Mouse (Mus musculus): ENCODE measurements around the gene Fstl1.

The Fstl1 gene

DNA sequence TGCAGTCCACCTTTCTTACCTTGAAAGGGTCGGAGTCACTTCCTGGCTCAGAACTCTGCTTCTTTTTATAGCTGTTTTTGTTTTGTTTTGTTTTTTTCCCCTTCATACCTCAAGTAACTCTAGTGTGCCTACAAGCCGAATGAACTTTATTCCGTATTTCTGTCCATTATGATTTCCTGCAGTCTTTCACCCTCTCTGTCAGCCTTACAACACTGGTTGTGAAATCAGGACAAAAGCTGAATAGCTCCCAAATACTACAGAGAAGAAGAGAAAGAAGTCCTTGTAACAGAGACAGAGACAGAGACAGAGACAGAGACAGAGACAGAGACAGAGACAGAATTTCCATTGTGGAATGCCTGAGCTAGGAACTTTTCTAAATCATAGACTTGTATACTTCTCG lies 41.3 kb downstream of the Fstl1 start:
- in situ Hi-C loops (cut with MboI, MseI), result no loop called here

- in situ Hi-C loops (cut with MboI, MseI), result no loop called here
Observed at GRCm38 (mm10) chr16:37823949-37824348, 47.3 kb downstream of the Fstl1 start.

DNA sequence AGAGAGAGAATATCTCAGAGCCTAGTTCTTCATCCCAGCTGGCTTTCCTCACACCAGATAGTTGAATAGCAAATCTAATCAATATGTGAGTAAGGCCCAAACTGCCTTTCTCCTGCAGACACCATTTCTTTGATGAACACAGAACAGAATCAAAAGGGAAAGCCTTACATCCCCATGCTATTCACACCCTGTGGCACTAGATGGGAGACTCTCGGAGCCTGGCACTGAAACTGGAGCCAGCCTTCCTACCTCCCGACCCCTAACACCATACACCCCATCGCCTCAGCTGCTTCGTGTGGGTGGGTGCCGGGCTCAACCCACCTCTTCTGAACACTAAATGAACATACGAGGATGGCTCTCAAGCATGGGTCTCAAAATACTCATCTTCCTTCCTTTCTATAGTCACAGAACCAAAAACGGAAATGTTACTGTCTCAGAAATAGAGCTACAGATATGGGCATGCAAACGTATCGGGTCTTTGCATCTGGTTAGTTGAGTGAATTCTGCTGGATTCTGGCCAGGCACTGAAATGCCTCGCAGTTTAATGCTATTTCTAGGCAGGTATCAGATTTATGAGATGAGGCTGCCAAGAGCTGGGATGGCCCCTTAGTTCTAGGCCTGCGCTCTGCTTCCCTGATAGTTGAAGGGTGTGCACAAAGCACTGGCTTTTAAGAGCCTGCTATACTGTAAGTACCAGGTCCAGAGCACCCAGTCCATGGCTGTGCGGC lies 48.3 kb downstream of the Fstl1 start:
- in situ Hi-C loops (cut with MboI, MseI), result no loop called here

- in situ Hi-C loops (cut with MboI, MseI), result no loop called here
Observed at GRCm38 (mm10) chr16:37826286-37826685, 49.6 kb downstream of the Fstl1 start.

GRCm38 (mm10) chr16:37831041-37831440 lies 54.4 kb downstream of the Fstl1 start:
- in situ Hi-C loops (cut with MboI, MseI), result no loop called here

DNA sequence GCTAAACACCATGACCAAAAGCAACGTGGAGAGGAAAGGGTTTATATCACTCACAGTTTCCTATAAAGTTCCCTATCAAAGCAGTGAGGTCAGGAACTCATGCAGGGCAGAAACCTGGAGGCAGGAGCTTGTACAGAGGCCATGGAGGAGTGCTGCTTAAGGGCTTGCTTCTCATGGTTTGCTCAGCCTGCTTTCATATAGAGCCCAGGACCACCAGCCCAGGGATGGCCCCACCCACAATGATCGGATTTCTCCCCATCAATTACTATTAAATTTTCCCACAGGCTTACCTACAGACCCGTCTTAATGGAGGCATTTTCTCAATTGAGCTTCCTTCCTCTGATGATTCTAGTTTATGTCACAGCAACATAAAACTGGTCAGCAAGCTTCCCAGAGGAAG lies 60.9 kb downstream of the Fstl1 start:
- in situ Hi-C loops (cut with MboI, MseI), result no loop called here

- in situ Hi-C loops (cut with MboI, MseI), result no loop called here
Observed at GRCm38 (mm10) chr16:37842439-37842838, 65.8 kb downstream of the Fstl1 start.

- in situ Hi-C loops (cut with MboI, MseI), result no loop called here
Observed at GRCm38 (mm10) chr16:37843740-37844139, 67.1 kb downstream of the Fstl1 start.

DNA sequence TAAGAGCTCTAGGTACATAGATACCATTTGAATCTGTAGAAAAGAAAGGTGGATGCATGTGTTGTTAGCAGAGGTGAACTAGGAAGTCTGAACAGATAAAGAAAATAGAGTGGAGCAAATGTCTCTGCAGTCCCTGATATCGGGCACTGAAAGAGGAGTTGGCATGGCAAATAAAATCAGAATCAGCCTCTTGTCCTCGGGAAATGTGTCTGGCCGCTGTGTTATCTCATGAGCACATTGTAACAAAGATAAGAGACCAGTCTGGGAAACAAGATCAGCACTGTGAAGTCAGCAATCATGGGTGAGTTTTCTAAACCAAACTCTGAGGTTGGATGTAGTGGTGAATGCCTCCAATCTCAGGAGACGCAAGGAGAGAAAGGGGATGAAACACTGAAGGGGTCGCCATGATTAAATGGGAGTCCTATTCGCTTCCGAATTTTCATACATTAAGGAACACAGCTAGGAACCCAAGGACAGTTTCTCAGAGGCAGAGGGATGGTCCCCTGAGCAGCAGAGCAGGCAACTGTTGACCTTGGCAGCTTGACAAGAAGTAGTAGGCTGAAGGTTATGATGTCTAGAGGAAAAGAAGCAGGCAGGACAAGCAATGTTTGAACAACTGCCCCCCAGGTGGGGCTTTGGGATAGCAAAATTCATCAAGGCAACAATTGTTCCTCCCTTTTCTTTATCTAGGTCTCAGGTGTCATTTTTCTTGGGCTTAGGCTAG lies 68.7 kb downstream of the Fstl1 start:
- in situ Hi-C loops (cut with MboI, MseI), result no loop called here

GRCm38 (mm10) chr16:37847081-37847480 lies 70.4 kb downstream of the Fstl1 start:
- in situ Hi-C loops (cut with MboI, MseI), result no loop called here

GRCm38 (mm10) chr16:37851366-37851765 lies 74.7 kb downstream of the Fstl1 start:
- in situ Hi-C loops (cut with MboI, MseI), result loop anchor here (25.0 kb wide), 1 partner anchor 1864 kb away; the partner anchor contains the start of gene Kpna1

DNA sequence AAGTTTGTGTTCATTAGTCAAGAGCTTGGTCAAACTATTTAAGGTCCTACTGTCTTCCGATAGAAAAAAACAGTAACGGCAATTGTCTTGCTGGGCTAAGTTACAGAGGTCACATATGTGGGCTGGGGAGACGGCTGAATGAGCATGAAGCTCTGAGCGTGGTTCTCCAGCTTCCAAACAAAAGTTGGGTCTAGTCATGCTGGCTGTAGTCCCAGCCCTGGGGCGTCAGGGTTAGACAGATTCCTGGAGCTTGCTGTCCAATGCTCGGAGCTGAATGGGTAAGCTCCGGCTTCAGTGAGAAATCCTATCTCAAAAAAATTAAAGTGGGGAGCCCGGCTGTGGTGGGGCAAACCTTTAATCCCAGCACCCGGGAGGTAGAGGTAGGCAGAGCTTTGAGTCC lies 76.6 kb downstream of the Fstl1 start:
- in situ Hi-C loops (cut with MboI, MseI), result loop anchor here (25.0 kb wide), 1 partner anchor 1866 kb away; the partner anchor contains the start of gene Kpna1

DNA sequence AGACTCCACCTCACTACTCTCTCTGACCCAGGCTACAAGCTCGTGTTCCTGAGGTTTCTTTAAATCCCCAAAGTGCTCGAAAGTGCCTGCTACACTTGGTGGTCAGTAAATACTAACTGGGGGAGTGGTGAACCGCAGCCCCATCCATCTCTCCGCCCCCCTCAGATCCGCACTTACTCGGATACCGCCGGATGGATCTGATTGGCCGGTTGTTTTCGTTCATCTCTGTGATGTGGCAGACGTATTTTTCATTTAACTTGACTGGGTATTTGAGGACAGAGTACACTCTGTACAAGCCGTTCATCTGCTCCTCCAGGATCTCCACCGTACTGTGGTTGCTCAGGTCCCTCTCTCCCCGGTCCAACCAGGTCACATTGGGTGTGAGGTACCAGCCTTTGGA lies 77.4 kb downstream of the Fstl1 start:
- in situ Hi-C loops (cut with MboI, MseI), result loop anchor here (25.0 kb wide), 1 partner anchor 1867 kb away; the partner anchor contains the start of gene Kpna1

DNA sequence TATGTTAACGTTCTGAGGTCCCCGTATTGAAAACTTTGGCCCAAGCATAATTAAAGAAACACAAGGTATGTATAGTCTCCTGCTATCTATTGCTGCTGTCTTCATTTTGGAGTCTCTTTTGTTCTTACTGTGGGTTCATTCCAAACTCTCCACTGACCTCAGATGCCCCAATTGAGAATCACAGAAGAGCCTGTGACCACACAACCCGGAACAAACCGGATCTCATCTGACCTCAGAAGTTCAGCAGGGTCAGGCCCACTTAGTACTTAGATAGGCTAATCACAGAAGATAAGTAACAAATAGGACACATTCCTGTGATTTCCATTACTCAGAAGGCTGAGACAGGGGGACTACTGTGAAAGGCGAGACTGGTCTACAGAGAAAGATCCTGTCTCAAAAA lies 77.9 kb downstream of the Fstl1 start:
- in situ Hi-C loops (cut with MboI, MseI), result loop anchor here (25.0 kb wide), 1 partner anchor 1867 kb away; the partner anchor contains the start of gene Kpna1

- in situ Hi-C loops (cut with MboI, MseI), result loop anchor here (25.0 kb wide), 1 partner anchor 1868 kb away; the partner anchor contains the start of gene Kpna1
Observed at GRCm38 (mm10) chr16:37855583-37855982, 78.9 kb downstream of the Fstl1 start.

GRCm38 (mm10) chr16:37856327-37856726 lies 79.7 kb downstream of the Fstl1 start:
- in situ Hi-C loops (cut with MboI, MseI), result loop anchor here (25.0 kb wide), 1 partner anchor 1869 kb away; the partner anchor contains the start of gene Kpna1

DNA sequence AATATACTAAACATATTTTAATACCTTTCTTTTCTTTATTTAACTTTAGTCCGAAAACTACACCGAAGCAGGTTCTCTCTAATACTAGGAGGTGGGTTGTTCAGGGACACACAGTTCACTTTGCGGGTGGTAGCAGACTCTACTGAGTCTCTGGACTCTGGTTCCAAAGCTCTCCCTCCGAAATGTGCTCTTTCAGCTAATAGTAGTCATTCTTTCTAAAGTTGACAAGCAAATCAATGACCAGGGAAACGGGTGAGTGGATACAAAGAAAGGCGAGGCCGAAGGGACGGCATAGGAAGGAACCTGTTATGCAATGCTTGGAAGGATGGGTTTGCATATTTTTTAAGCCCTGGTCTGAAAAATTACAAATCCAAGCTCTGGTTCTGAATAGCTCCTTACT lies 80.8 kb downstream of the Fstl1 start:
- in situ Hi-C loops (cut with MboI, MseI), result loop anchor here (25.0 kb wide), 1 partner anchor 1870 kb away; the partner anchor contains the start of gene Kpna1

DNA sequence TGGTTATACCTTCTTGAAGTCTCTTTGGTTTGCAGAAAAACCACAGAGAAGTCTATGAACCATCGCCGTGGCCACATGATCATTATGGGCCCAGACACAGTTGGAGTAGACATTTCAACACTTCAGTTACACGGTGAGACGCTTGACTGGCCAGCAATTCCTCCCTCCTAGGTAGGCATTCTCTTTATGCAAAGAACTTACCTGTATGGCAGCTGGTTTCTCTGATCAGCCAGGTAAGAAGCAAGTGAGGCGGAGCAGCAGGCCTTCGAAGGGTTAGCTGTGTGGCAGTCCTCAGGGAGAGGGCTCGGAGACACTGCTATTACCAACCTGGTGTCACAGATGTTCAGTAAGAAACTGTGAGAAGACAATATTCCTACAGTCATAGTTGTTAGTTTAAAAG lies 83.5 kb downstream of the Fstl1 start:
- in situ Hi-C loops (cut with MboI, MseI), result loop anchor here (25.0 kb wide), 1 partner anchor 1873 kb away; the partner anchor contains the start of gene Kpna1

- in situ Hi-C loops (cut with MboI, MseI), result loop anchor here (25.0 kb wide), 1 partner anchor 1874 kb away; the partner anchor contains the start of gene Kpna1
Observed at GRCm38 (mm10) chr16:37861029-37861428, 84.4 kb downstream of the Fstl1 start, which contains the start of gene Gm36028. Gene Gm36028, minus strand, starts transcription at chr16:37861146.

GRCm38 (mm10) chr16:37863876-37864275 lies 87.2 kb downstream of the Fstl1 start:
- in situ Hi-C loops (cut with MboI, MseI), result loop anchor here (25.0 kb wide), 1 partner anchor 1877 kb away; the partner anchor contains the start of gene Kpna1

- in situ Hi-C loops (cut with MboI, MseI), result loop anchor here (25.0 kb wide), 1 partner anchor 1879 kb away; the partner anchor contains the start of gene Kpna1
Observed at GRCm38 (mm10) chr16:37865841-37866240, 89.2 kb downstream of the Fstl1 start.
